Comparison of ENCODE assay signal across 8 mouse cellular contexts in genomic region chr8:120289698-120290181, GRCm38 (mm10).
A peak's percentile ranks its signal among the peaks of the same experiment; 100 is the strongest.
DNase-seq lines count a peak whose midpoint lies in the region; TF ChIP-seq lines count a peak whose summit lies in the region.

No protein-coding gene starts in this region.

- TF ChIP-seq CTCF in heart, adult 2 months (IDR thresholded peaks at IDR 0.05): no peak

- TF ChIP-seq POLR2A in heart, adult 2 months (IDR thresholded peaks at IDR 0.05; ENCODE audit: insufficient read depth, low read depth, low read length): no peak

- peak; percentile 69 to 83 for DNase-seq in layer of hippocampus, adult 18-20 months (ENCODE audit: low spot score in 2 of 2)
- no peak for DNase-seq in layer of hippocampus, adult 9-10 months (ENCODE audit: low spot score)
- peak; percentile 75 to 80 for DNase-seq in cerebellum, postnatal 14 days
- DNase-seq in heart, adult 2 months: peak; percentile 88 to 91
- peak; percentile 74 to 85 for DNase-seq in layer of hippocampus, postnatal 14 days (ENCODE audit: low spot score in 2 of 2)
- peak; percentile 47 for DNase-seq in lung, postnatal 25 days (ENCODE audit: low spot score)
- DNase-seq in thymus, postnatal 10 days (ENCODE audit: low spot score in 2 of 2): no peak
- no peak for DNase-seq in thymus, postnatal 14 days

- WGBS in heart, adult 2 months: 40% methylated on average over 10 of the region's 10 CpGs

- H3K9ac ChIP-seq in heart, adult 2 months (ENCODE audit: low read depth, low read length): no peak overlapping the region

- H3K79me2 ChIP-seq in heart, adult 2 months (replicated peaks; ENCODE audit: control insufficient read depth, insufficient read depth, low read length): no peaks in the 10 kb centered on the region

- no peaks in the 10 kb centered on the region for H3K36me3 ChIP-seq in heart, adult 2 months (ENCODE audit: control insufficient read depth, insufficient read depth, low read length)

- H3K4me1 ChIP-seq in heart, adult 2 months (ENCODE audit: control insufficient read depth, insufficient read depth, low read length): peaks cover 25% of the 10 kb centered on the region

- TF ChIP-seq EP300 in heart, adult 2 months (IDR thresholded peaks at IDR 0.05; ENCODE audit: insufficient read depth, low read depth, low read length): peak; percentile 67; the same call in 1 of the 2 replicates

- intact Hi-C loops in heart, adult 2 months (cut with DNase I): loop anchor here (5.0 kb wide), 1 partner anchor 308 kb away; no protein-coding TSS in a partner anchor

- H3K27ac ChIP-seq in heart, adult 2 months: peak overlapping the region; percentile 71

- H3K4me3 ChIP-seq in heart, adult 2 months: no peak overlapping the region

- H3K27me3 ChIP-seq in heart, adult 2 months (ENCODE audit: control insufficient read depth, insufficient read depth, low read length): no peaks in the 10 kb centered on the region

Comparison
In these comparisons a context has a peak if more than half of its experiments do, and no peak if none do; other contexts are left out.
1. DNase-seq: peak in layer of hippocampus, adult 18-20 months (2 of 2), cerebellum, postnatal 14 days (2 of 2), heart, adult 2 months (2 of 2), layer of hippocampus, postnatal 14 days (2 of 2) and lung, postnatal 25 days (single experiment); none in layer of hippocampus, adult 9-10 months (single experiment), thymus, postnatal 10 days (0 of 2) and thymus, postnatal 14 days (single experiment).